Mouse (Mus musculus): ENCODE data around the gene Fam162a. TPM values are rescaled to one million over a fixed set of nuclear protein-coding genes. Genes with fewer than 3 reads are reported as not detected.

The Fam162a gene
- polyA plus RNA-seq, 1 experiment from 2014 or later = 223 TPM

- Histone ChIP-seq H3K4me1 (ENCODE audit: control insufficient read depth, low read depth, low read length) (peaks cover 3% of the 10 kb centered on the region; the same call in 1 of the 2 replicates), H3K27me3 (ENCODE audit: control insufficient read depth, insufficient read depth, low read depth, low read length) (no peaks in the 10 kb centered on the region), H3K27ac (ENCODE audit: low read length) (no peak overlapping the region), H3K9me3 (replicated peaks; ENCODE audit: control insufficient read depth, low read length) (no peaks in the 10 kb centered on the region), H3K4me2 (ENCODE audit: low read depth, low read length) (no peak overlapping the region), H3K9ac (ENCODE audit: low read depth, low read length) (no peak overlapping the region), H3K36me3 (ENCODE audit: control insufficient read depth, insufficient read depth) (peaks cover 9% of the 10 kb centered on the region), H3K4me3 (ENCODE audit: low read depth, low read length) (no peak overlapping the region)
- 67% methylated on average over 8 of the region's 8 CpGs for WGBS (ENCODE audit: insufficient replicate concordance)
- ATAC-seq (ENCODE audit: low read depth) = no peak
These were observed 18.6 kb upstream of the Fam162a start for GRCm38 (mm10) chr16:36089850-36090616.

- Histone ChIP-seq H3K27me3 (ENCODE audit: control insufficient read depth, insufficient read depth, low read depth, low read length) (no peaks in the 10 kb centered on the region), H3K4me3 (ENCODE audit: low read depth, low read length) (no peak overlapping the region), H3K9me3 (replicated peaks; ENCODE audit: control insufficient read depth, low read length) (no peaks in the 10 kb centered on the region), H3K4me1 (ENCODE audit: control insufficient read depth, low read depth, low read length) (peaks cover 3% of the 10 kb centered on the region; the same call in 1 of the 2 replicates), H3K4me2 (ENCODE audit: low read depth, low read length) (no peak overlapping the region), H3K9ac (ENCODE audit: low read depth, low read length) (no peak overlapping the region), H3K36me3 (ENCODE audit: control insufficient read depth, insufficient read depth) (peaks cover 9% of the 10 kb centered on the region), H3K27ac (ENCODE audit: low read length) (no peak overlapping the region)
- 80% methylated on average over 7 of the region's 7 CpGs for WGBS (ENCODE audit: insufficient replicate concordance)
- no peak for ATAC-seq (ENCODE audit: low read depth)
These were observed 17.7 kb upstream of the Fam162a start for GRCm38 (mm10) chr16:36089065-36089464.

GRCm38 (mm10) chr16:36087846-36088245 lies 16.5 kb upstream of the Fam162a start:
- H3K4me1 ChIP-seq (ENCODE audit: control insufficient read depth, low read depth, low read length) = peaks cover 3% of the 10 kb centered on the region; the same call in 1 of the 2 replicates
- WGBS (ENCODE audit: insufficient replicate concordance) = 58% methylated on average over 4 of the region's 4 CpGs
- peaks cover 9% of the 10 kb centered on the region for H3K36me3 ChIP-seq (ENCODE audit: control insufficient read depth, insufficient read depth)
- no peaks in the 10 kb centered on the region for H3K9me3 ChIP-seq (replicated peaks; ENCODE audit: control insufficient read depth, low read length)
- H3K27ac ChIP-seq (ENCODE audit: low read length) = peak overlapping the region; percentile 39
- H3K9ac ChIP-seq (ENCODE audit: low read depth, low read length) = no peak overlapping the region
- peak; percentile 94 for ATAC-seq (ENCODE audit: low read depth)
- no peak overlapping the region for H3K4me3 ChIP-seq (ENCODE audit: low read depth, low read length)
- H3K4me2 ChIP-seq (ENCODE audit: low read depth, low read length) = no peak overlapping the region
- H3K27me3 ChIP-seq (ENCODE audit: control insufficient read depth, insufficient read depth, low read depth, low read length) = no peaks in the 10 kb centered on the region

DNA sequence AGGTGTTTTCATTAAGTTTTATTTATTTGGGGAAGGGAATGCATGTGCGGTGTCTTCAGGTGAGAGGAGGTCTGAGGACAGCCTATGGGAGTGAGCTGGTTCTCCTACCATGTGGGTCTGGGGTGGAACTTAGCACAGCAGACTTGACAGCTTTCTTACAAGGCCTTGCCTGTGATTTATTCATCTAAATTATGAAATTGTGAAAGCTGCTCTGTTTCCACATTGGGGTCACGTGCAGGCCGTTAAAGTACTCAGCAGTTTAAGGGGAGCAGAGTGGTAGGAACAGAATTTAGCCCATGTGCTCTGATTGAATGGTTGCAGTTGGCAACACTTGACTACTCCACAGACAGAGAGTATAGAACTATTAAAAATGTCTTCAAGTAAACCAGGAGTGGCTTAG lies 8.5 kb upstream of the Fam162a start:
- WGBS (ENCODE audit: insufficient replicate concordance) = 80% methylated on average over 3 of the region's 3 CpGs
- H3K4me2 ChIP-seq (ENCODE audit: low read depth, low read length) = no peak overlapping the region
- no peak for ATAC-seq (ENCODE audit: low read depth)
- H3K4me3 ChIP-seq (ENCODE audit: low read depth, low read length) = no peak overlapping the region
- H3K27me3 ChIP-seq (ENCODE audit: control insufficient read depth, insufficient read depth, low read depth, low read length) = no peaks in the 10 kb centered on the region
- no peak overlapping the region for H3K9ac ChIP-seq (ENCODE audit: low read depth, low read length)
- H3K9me3 ChIP-seq (replicated peaks; ENCODE audit: control insufficient read depth, low read length) = no peaks in the 10 kb centered on the region
- no peaks in the 10 kb centered on the region for H3K4me1 ChIP-seq (ENCODE audit: control insufficient read depth, low read depth, low read length)
- no peak overlapping the region for H3K27ac ChIP-seq (ENCODE audit: low read length)
- no peaks in the 10 kb centered on the region; the same call in 1 of the 2 replicates for H3K36me3 ChIP-seq (ENCODE audit: control insufficient read depth, insufficient read depth)

- H3K27me3 ChIP-seq (ENCODE audit: control insufficient read depth, insufficient read depth, low read depth, low read length) = no peaks in the 10 kb centered on the region
- H3K9me3 ChIP-seq (replicated peaks; ENCODE audit: control insufficient read depth, low read length) = no peaks in the 10 kb centered on the region
- no peak overlapping the region for H3K9ac ChIP-seq (ENCODE audit: low read depth, low read length)
- H3K36me3 ChIP-seq (ENCODE audit: control insufficient read depth, insufficient read depth) = no peaks in the 10 kb centered on the region
- ATAC-seq (ENCODE audit: low read depth) = no peak
- no peak overlapping the region for H3K4me3 ChIP-seq (ENCODE audit: low read depth, low read length)
- H3K4me2 ChIP-seq (ENCODE audit: low read depth, low read length) = no peak overlapping the region
- no peak overlapping the region for H3K27ac ChIP-seq (ENCODE audit: low read length)
- WGBS (ENCODE audit: insufficient replicate concordance) = 84% methylated on average over 3 of the region's 3 CpGs
- peaks cover 4% of the 10 kb centered on the region; the same call in 1 of the 2 replicates for H3K4me1 ChIP-seq (ENCODE audit: control insufficient read depth, low read depth, low read length)
These were observed 3.4 kb upstream of the Fam162a start for GRCm38 (mm10) chr16:36074772-36075171.

DNA sequence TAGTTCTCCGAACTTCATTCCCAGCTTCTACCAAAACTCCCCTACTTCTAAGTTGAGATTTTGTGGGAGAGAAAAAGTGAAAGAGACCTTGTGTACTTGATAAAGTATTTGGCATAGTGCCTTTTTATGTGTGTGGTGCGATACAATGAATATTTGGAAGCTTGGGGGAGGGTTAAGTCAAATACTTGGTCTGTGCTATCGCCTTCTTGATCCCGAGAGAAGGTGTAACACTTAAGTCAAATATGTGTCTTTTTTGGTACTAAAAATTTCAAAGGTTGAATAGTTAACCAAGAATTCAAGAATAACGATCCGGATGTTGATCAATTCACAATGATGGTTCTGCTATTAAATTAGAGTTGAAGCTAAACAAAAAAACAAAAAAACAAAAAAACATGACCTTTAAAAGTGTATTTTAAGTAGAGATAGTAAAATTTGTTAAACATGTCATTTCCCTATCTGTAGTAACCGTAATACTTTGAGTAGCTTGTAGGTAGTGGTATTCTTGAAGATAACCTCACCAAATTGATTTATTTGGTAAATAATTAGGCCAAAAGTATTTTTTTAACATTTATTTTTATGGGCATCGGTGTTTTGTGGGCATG lies 1.1 kb upstream of the Fam162a start:
- peak overlapping the region; percentile 92 for H3K4me2 ChIP-seq (ENCODE audit: low read depth, low read length)
- WGBS (ENCODE audit: insufficient replicate concordance) = 22% methylated on average over 8 of the region's 8 CpGs
- peaks cover 23% of the 10 kb centered on the region for H3K4me1 ChIP-seq (ENCODE audit: control insufficient read depth, low read depth, low read length)
- no peaks in the 10 kb centered on the region for H3K9me3 ChIP-seq (replicated peaks; ENCODE audit: control insufficient read depth, low read length)
- H3K4me3 ChIP-seq (ENCODE audit: low read depth, low read length) = peak overlapping the region; percentile 95
- no peak for ATAC-seq (ENCODE audit: low read depth)
- H3K27ac ChIP-seq (ENCODE audit: low read length) = peak overlapping the region; percentile 98
- peak overlapping the region; percentile 95 for H3K9ac ChIP-seq (ENCODE audit: low read depth, low read length)
- H3K27me3 ChIP-seq (ENCODE audit: control insufficient read depth, insufficient read depth, low read depth, low read length) = no peaks in the 10 kb centered on the region
- H3K36me3 ChIP-seq (ENCODE audit: control insufficient read depth, insufficient read depth) = no peaks in the 10 kb centered on the region

DNA sequence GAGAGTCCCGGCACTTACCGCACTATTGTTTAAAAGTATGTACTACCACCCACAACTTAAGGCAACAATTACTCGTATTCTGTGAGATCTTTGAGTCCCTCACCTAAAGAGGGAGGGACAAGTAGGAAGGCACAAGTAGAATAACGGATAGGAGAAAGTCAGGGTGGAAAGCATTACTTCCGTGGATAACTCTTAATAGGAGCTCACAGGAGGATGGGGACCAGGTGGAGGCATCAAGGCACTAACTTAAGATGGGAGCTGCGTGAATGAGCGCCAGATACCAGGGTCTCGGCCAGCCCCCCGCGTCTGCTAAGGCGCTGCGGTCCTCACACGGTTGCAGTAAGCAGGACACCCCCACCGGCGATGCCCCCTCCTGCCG lies 334 bp downstream of the Fam162a start:
- H3K9me3 ChIP-seq (replicated peaks; ENCODE audit: control insufficient read depth, low read length) = no peaks in the 10 kb centered on the region
- peak overlapping the region; percentile 92 for H3K4me2 ChIP-seq (ENCODE audit: low read depth, low read length)

GRCm38 (mm10) chr16:36069819-36070575 lies 1.4 kb downstream of the Fam162a start:
- peak overlapping the region; percentile 95 for H3K4me3 ChIP-seq (ENCODE audit: low read depth, low read length)
- no peak for ATAC-seq (ENCODE audit: low read depth)
- H3K27me3 ChIP-seq (ENCODE audit: control insufficient read depth, insufficient read depth, low read depth, low read length) = no peaks in the 10 kb centered on the region
- H3K36me3 ChIP-seq (ENCODE audit: control insufficient read depth, insufficient read depth) = no peaks in the 10 kb centered on the region
- H3K4me1 ChIP-seq (ENCODE audit: control insufficient read depth, low read depth, low read length) = peaks cover 25% of the 10 kb centered on the region
- 47% methylated on average over 9 of the region's 9 CpGs for WGBS (ENCODE audit: insufficient replicate concordance)
- peak overlapping the region; percentile 92 for H3K4me2 ChIP-seq (ENCODE audit: low read depth, low read length)
- peak overlapping the region; percentile 95 for H3K9ac ChIP-seq (ENCODE audit: low read depth, low read length)
- no peaks in the 10 kb centered on the region for H3K9me3 ChIP-seq (replicated peaks; ENCODE audit: control insufficient read depth, low read length)
- H3K27ac ChIP-seq (ENCODE audit: low read length) = no peak overlapping the region

More for the DNA sequence above, 334 bp downstream of the Fam162a start:
- WGBS (ENCODE audit: insufficient replicate concordance) = under 1% methylated on average over 16 of the region's 16 CpGs
- H3K4me3 ChIP-seq (ENCODE audit: low read depth, low read length) = peak overlapping the region; percentile 95
- H3K27ac ChIP-seq (ENCODE audit: low read length) = peak overlapping the region; percentile 98
- H3K36me3 ChIP-seq (ENCODE audit: control insufficient read depth, insufficient read depth) = no peaks in the 10 kb centered on the region
- peak overlapping the region; percentile 95 for H3K9ac ChIP-seq (ENCODE audit: low read depth, low read length)
- peak; percentile 4 for ATAC-seq (ENCODE audit: low read depth)
- peaks cover 25% of the 10 kb centered on the region for H3K4me1 ChIP-seq (ENCODE audit: control insufficient read depth, low read depth, low read length)
- H3K27me3 ChIP-seq (ENCODE audit: control insufficient read depth, insufficient read depth, low read depth, low read length) = no peaks in the 10 kb centered on the region
